Comparison of ENCODE assay signal across 8 mouse cellular contexts in the genomic region with DNA sequence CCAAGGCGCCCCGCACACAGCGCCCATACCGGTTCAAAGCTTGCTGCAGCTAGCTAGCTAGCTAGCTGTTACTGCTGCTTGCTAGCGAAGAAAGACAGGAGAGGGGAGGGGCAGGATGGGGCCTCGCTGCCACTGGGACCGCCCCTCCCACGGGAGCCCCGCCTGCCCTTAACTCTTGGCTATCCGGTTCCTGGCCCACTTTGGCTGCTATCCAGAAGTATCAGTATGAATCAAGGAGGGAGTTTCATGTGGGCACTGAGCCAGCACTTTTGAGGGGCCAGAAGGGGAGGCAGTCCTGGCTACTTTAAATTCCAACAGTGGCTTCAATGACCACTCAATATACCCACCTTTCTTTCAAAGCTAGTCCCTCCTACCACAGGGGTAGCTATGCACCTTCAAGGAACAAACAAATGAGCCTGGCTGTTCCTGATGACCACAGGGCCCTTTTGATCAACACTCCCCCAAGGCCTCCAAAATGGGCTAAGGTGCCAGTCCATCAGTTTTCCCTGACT. TPM values are rescaled to one million over a fixed set of nuclear protein-coding genes. Genes with fewer than 3 reads are reported as not detected.
DNase-seq lines count a peak whose midpoint lies in the region; ATAC-seq and TF ChIP-seq lines count a peak whose summit lies in the region.
"Had no signal": no experiment of that assay in that cellular context is flagged by ENCODE, and none has a peak within 500 bp of the region (broad histone marks: within the 10 kb centered on the region; RNA-seq: fewer than 3 reads in every experiment).

No protein-coding gene starts in this region.

- H3K4me2 ChIP-seq in hindbrain, embryonic 14.5 days (replicated peaks), result peak overlapping the region; percentile 37

- peak; percentile 13 for DNase-seq in thymus, postnatal 25 days
- no peak for DNase-seq in thymus, adult 18-20 months
- peak; percentile 65 for DNase-seq in hindbrain, embryonic 14.5 days (ENCODE audit: low spot score)
- peak; percentile 38 for DNase-seq in lung, adult 2 months
- peak; percentile 83 for DNase-seq in retina, postnatal 1 day

- H3K27ac ChIP-seq in cortical plate, adult 2 months (ENCODE audit: insufficient read depth, low read length), result no peak overlapping the region
- no peak overlapping the region for H3K27ac ChIP-seq in hindbrain, embryonic 14.5 days
- H3K27ac ChIP-seq: liver, embryonic 14.5 days had no signal

- 0% methylated on average over 10 of the region's 10 CpGs for WGBS in hindbrain, embryonic 14.5 days
- 2% methylated on average over 10 of the region's 10 CpGs for WGBS in lung, adult 2 months

- peaks cover 4% of the 10 kb centered on the region for H3K4me1 ChIP-seq in cortical plate, adult 2 months (ENCODE audit: control insufficient read depth, insufficient read depth, low read length)
- H3K4me1 ChIP-seq in hindbrain, embryonic 14.5 days (replicated peaks; ENCODE audit: control insufficient read depth, insufficient read depth, low read length), result peaks cover 48% of the 10 kb centered on the region
- H3K4me1 ChIP-seq in lung, adult 2 months (ENCODE audit: control insufficient read depth, insufficient read depth, low read length), result no peaks in the 10 kb centered on the region

- H3K4me3 ChIP-seq in cortical plate, adult 2 months (ENCODE audit: insufficient read depth, low read length), result peak overlapping the region; percentile 38
- 0 out of 2 replicates have a peak overlapping the region, but pooled peaks have one; percentile 12 for H3K4me3 ChIP-seq in hindbrain, embryonic 14.5 days (replicated peaks; ENCODE audit: low read length)
- no peak overlapping the region for H3K4me3 ChIP-seq in lung, adult 2 months (replicated peaks; ENCODE audit: extremely low read depth, low read depth, low read length)

- no peaks in the 10 kb centered on the region for H3K36me3 ChIP-seq in hindbrain, embryonic 14.5 days (replicated peaks; ENCODE audit: control insufficient read depth, insufficient read depth)

- no peak for TF ChIP-seq CTCF in cortical plate, adult 2 months (IDR thresholded peaks at IDR 0.05; ENCODE audit: extremely low read depth, insufficient read depth, low read length)
- no peak for TF ChIP-seq CTCF in lung, adult 2 months (IDR thresholded peaks at IDR 0.05; ENCODE audit: insufficient read depth, low read length)

- peak overlapping the region; percentile 12 for H3K9ac ChIP-seq in hindbrain, embryonic 14.5 days
- H3K9ac ChIP-seq: liver, embryonic 14.5 days had no signal

- peak; percentile 40; the same call in 1 of the 2 replicates for TF ChIP-seq POLR2A in cortical plate, adult 2 months (IDR thresholded peaks at IDR 0.05; ENCODE audit: extremely low read depth, insufficient read depth, low read length)
- no peak for TF ChIP-seq POLR2A in lung, adult 2 months (IDR thresholded peaks at IDR 0.05; ENCODE audit: borderline replicate concordance, extremely low read depth, low read depth, low read length)

- no peaks in the 10 kb centered on the region for H3K27me3 ChIP-seq in hindbrain, embryonic 14.5 days (ENCODE audit: control insufficient read depth, insufficient read depth, low read length)

- H3K9me3 ChIP-seq in hindbrain, embryonic 14.5 days (ENCODE audit: control insufficient read depth, low read length), result no peaks in the 10 kb centered on the region

- 0 out of 2 replicates have a peak, but pooled peaks have one; percentile 6 for ATAC-seq in hindbrain, embryonic 14.5 days (ENCODE audit: low FRiP score)
- ATAC-seq in granulocyte monocyte progenitor cell, adult 5-6 weeks (replicated peaks; ENCODE audit: poor library complexity, severe bottlenecking), result no peak

RNA-seq across cellular contexts. Expression of gene Plch2, which starts 37.2 kb away (rescaled TPM):
- polyA plus RNA-seq in cortical plate, adult 2 months (2012; rRNA removed), result 66.4 and 70.6 TPM in 2 replicates
- polyA plus RNA-seq in hindbrain, embryonic 14.5 days (2014; fragmentation: Nextera tagmentation; extraction: Ambion mirVana), result 13.4 and 13.8 TPM in 2 replicates
- polyA plus RNA-seq in lung, adult 2 months (2012; rRNA removed), result 15.1 and 23.9 TPM in 2 replicates
- total RNA-seq in granulocyte monocyte progenitor cell, adult 5-6 weeks (2014; fragmentation: Nextera tagmentation), result 0.30 TPM in 1 of 2 replicates, not detected in the other
- not detected in 2 replicates for total RNA-seq in granulocyte monocyte progenitor cell, adult 5-6 weeks (2017)

RNA-seq across cellular contexts. Expression of gene Pex10, which starts 47.4 kb away (rescaled TPM):
- 17.8 and 19.5 TPM in 2 replicates for polyA plus RNA-seq in cortical plate, adult 2 months (2012; rRNA removed)
- 5.4 and 7.0 TPM in 2 replicates for polyA plus RNA-seq in hindbrain, embryonic 14.5 days (2014; fragmentation: Nextera tagmentation; extraction: Ambion mirVana)
- 20.8 and 23.7 TPM in 2 replicates for polyA plus RNA-seq in lung, adult 2 months (2012; rRNA removed)
- 10.5 and 11.0 TPM in 2 replicates for total RNA-seq in granulocyte monocyte progenitor cell, adult 5-6 weeks (2014; fragmentation: Nextera tagmentation)
- 13.4 and 18.6 TPM in 2 replicates for total RNA-seq in granulocyte monocyte progenitor cell, adult 5-6 weeks (2017)

RNA-seq across cellular contexts. Expression of gene Pank4, which starts 55.5 kb away (rescaled TPM):
- 64.5 and 68.2 TPM in 2 replicates for polyA plus RNA-seq in cortical plate, adult 2 months (2012; rRNA removed)
- 34.1 and 34.4 TPM in 2 replicates for polyA plus RNA-seq in hindbrain, embryonic 14.5 days (2014; fragmentation: Nextera tagmentation; extraction: Ambion mirVana)
- 35.0 and 49.1 TPM in 2 replicates for polyA plus RNA-seq in lung, adult 2 months (2012; rRNA removed)
- total RNA-seq in granulocyte monocyte progenitor cell, adult 5-6 weeks (2014; fragmentation: Nextera tagmentation), result 36.3 and 45.1 TPM in 2 replicates
- total RNA-seq in granulocyte monocyte progenitor cell, adult 5-6 weeks (2017), result 17.3 and 20.8 TPM in 2 replicates

RNA-seq across cellular contexts. Expression of gene Hes5, which starts 58.7 kb away (rescaled TPM):
- 25.9 and 28.2 TPM in 2 replicates for polyA plus RNA-seq in cortical plate, adult 2 months (2012; rRNA removed)
- 70.0 and 102 TPM in 2 replicates for polyA plus RNA-seq in hindbrain, embryonic 14.5 days (2014; fragmentation: Nextera tagmentation; extraction: Ambion mirVana)
- polyA plus RNA-seq in lung, adult 2 months (2012; rRNA removed), result 0.09 TPM in 1 of 2 replicates, not detected in the other
- 0.85 TPM in 1 of 2 replicates, not detected in the other for total RNA-seq in granulocyte monocyte progenitor cell, adult 5-6 weeks (2014; fragmentation: Nextera tagmentation)
- total RNA-seq in granulocyte monocyte progenitor cell, adult 5-6 weeks (2017), result 0.52 TPM in 1 of 2 replicates, not detected in the other

Comparison
In these comparisons a context has a peak if more than half of its experiments do, and no peak if none do; other contexts are left out.
1. DNase-seq: peak in thymus, postnatal 25 days (single experiment), hindbrain, embryonic 14.5 days (single experiment), lung, adult 2 months (single experiment) and retina, postnatal 1 day (single experiment); none in thymus, adult 18-20 months (0 of 2).